Mouse (Mus musculus) kidney, adult 10 weeks (tissue): Measurements from ENCODE around the gene Dhdds. TPM values are rescaled to one million over a fixed set of nuclear protein-coding genes. Genes with fewer than 3 reads are reported as not detected.

Experiments used
- polyA plus RNA-seq: library from polyadenylated mRNA; stranded (reverse); fragments of 350-450 nt; fragmentation: Illumina TruSeq; extraction: RNeasy Lipid Tissue Mini Kit (QIAGEN cat#74804); gene quantifications from one replicate; pipeline ENCODE4 v1.2.3, GENCODE M21; 2014; ENCODE audit warnings: low read depth, low replicate concordance

The Dhdds gene
- 19.4 TPM for polyA plus RNA-seq

GRCm38 (mm10) chr4:134000466-134001438, at the start of gene Dhdds:
Dhdds (minus strand) TSS chr4:134000918.

GRCm38 (mm10) chr4:134018779-134019145, 18.0 kb upstream of the Dhdds start, which contains the start of gene Lin28a:
Lin28a (minus strand) TSS chr4:134018841.

GRCm38 (mm10) chr4:133968150-133968921, 32.4 kb downstream of the Dhdds start, which contains the start of gene Hmgn2:
Hmgn2 (minus strand) TSS chr4:133968650.

Other genes with a start within 250 kb of the Dhdds start
- gene Arid1a, start 244.1 kb downstream of the Dhdds start, polyA plus RNA-seq = 12.9 TPM
- 1.3 TPM for gene Rps6ka1, start 113.1 kb downstream of the Dhdds start, polyA plus RNA-seq
- gene Hmgn2, start 32.3 kb downstream of the Dhdds start, polyA plus RNA-seq = 169 TPM
- gene Lin28a, start 17.9 kb upstream of the Dhdds start, polyA plus RNA-seq = not detected
- not detected for gene Zfp683, start 52.9 kb upstream of the Dhdds start, polyA plus RNA-seq
- gene Crybg2, start 59.9 kb upstream of the Dhdds start, polyA plus RNA-seq = not detected
- 15.0 TPM for gene Cd52, start 94.2 kb upstream of the Dhdds start, polyA plus RNA-seq
- gene Ubxn11, start 101.7 kb upstream of the Dhdds start, polyA plus RNA-seq = 0.53 TPM
- 1.0 TPM for gene Sh3bgrl3, start 127.9 kb upstream of the Dhdds start, polyA plus RNA-seq
- gene Cep85, start 186.2 kb upstream of the Dhdds start, polyA plus RNA-seq = 9.9 TPM
- gene Gm7534, start 202.1 kb upstream of the Dhdds start, polyA plus RNA-seq = not detected
- not detected for gene Catsper4, start 226.5 kb upstream of the Dhdds start, polyA plus RNA-seq
- gene Cnksr1, start 237.5 kb upstream of the Dhdds start, polyA plus RNA-seq = 0.65 TPM
- gene E130218I03Rik, start 242.7 kb upstream of the Dhdds start, polyA plus RNA-seq = not detected
- not detected for gene Zfp593, start 244.7 kb upstream of the Dhdds start, polyA plus RNA-seq
- not detected for gene Gm30191, start 246.0 kb upstream of the Dhdds start, polyA plus RNA-seq